Comparison of ENCODE assay signal across 8 mouse cellular contexts in the genomic region with DNA sequence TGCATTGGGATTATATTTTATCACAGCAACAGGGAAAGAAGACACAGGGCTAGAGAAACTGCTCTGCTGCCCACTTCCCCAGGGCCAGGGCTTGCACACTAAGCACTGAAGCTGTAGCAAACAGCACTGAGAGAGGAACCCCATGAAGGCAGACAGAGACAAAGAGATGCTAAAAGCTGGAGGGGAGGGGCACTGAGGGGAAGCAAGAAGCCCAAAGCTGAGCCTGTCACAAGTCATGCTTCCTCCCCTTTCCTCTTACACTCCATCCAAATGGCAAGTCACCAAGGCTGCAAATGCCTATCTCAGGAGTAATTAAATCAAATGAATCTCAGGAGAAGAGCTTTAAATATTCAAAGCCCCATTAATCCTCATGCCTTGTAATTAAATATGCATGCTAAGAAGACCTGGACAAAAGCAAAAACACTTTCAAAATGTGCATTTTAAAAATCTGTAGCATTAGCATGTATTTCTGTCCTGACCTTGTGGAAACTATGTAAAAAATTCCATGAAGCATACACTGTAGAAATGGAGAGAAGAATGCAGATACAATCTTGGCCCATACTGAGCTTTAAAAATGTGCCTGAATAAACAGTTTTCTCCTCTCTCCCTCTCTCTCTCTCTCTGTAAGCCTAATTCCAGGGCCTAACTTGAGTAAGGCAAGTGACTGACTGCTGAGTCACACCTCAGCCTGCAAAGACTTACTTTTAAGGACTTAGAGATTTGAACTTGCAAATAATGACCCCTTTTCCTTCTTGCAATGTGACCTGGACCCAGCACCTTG.
DNase-seq lines count a peak whose midpoint lies in the region; ATAC-seq and TF ChIP-seq lines count a peak whose summit lies in the region.

No protein-coding gene starts in this region.

- no peak for TF ChIP-seq POLR2A in brain, embryonic 14.5 days (IDR thresholded peaks at IDR 0.05; ENCODE audit: borderline replicate concordance, extremely low read depth, insufficient read depth, insufficient read length, poor library complexity, severe bottlenecking)

- no peak for DNase-seq in layer of hippocampus, adult 2 months (ENCODE audit: low spot score in 2 of 2)
- no peak for DNase-seq in layer of hippocampus, postnatal 36 days
- peak; percentile 85 for DNase-seq in brain, embryonic 14.5 days (ENCODE audit: low read depth)
- DNase-seq in hindbrain, embryonic 14.5 days (ENCODE audit: low spot score), result peak; percentile 45
- peak; percentile 57 for DNase-seq in midbrain, postnatal 0 days (ENCODE audit: low spot score)
- no peak for DNase-seq in adrenal gland, postnatal 25 days
- DNase-seq in layer of hippocampus, adult 8-10 months (ENCODE audit: low spot score in 2 of 2), result no peak
- no peak for DNase-seq in lung, adult 18-20 months

- no peak overlapping the region for H3K4me2 ChIP-seq in hindbrain, embryonic 14.5 days (replicated peaks)
- no peak overlapping the region for H3K4me2 ChIP-seq in midbrain, postnatal 0 days (ENCODE audit: low read depth, low read length, poor library complexity, severe bottlenecking)

- H3K27ac ChIP-seq in layer of hippocampus, adult 2 months, result peak overlapping the region; percentile 84
- H3K27ac ChIP-seq in hindbrain, embryonic 14.5 days, result peak overlapping the region; percentile 77
- peak overlapping the region; percentile 40 for H3K27ac ChIP-seq in midbrain, postnatal 0 days (ENCODE audit: low read depth, low read length)

- ATAC-seq in hindbrain, embryonic 14.5 days (ENCODE audit: low FRiP score), result peak; percentile 51; the same call in 1 of the 2 replicates
- ATAC-seq in midbrain, postnatal 0 days (ENCODE audit: low FRiP score), result no peak

- H3K9me3 ChIP-seq in hindbrain, embryonic 14.5 days (ENCODE audit: control insufficient read depth, low read length), result no peaks in the 10 kb centered on the region
- no peaks in the 10 kb centered on the region for H3K9me3 ChIP-seq in midbrain, postnatal 0 days (ENCODE audit: low read length)

- no peak for TF ChIP-seq CTCF in layer of hippocampus, adult 2 months (conservative IDR thresholded peaks at IDR 0.05)
- TF ChIP-seq CTCF in brain, embryonic 14.5 days (IDR thresholded peaks at IDR 0.05; ENCODE audit: borderline replicate concordance, extremely low read depth, insufficient read depth, insufficient read length), result no peak
- no peak for TF ChIP-seq CTCF in midbrain, postnatal 0 days (IDR thresholded peaks at IDR 0.05)

- H3K9ac ChIP-seq in hindbrain, embryonic 14.5 days, result 0 out of 2 replicates have a peak overlapping the region, but pooled peaks have one; percentile 17
- no peak overlapping the region for H3K9ac ChIP-seq in midbrain, postnatal 0 days (replicated peaks; ENCODE audit: low read length, poor library complexity, severe bottlenecking)

- peaks cover 34% of the 10 kb centered on the region for H3K4me1 ChIP-seq in hindbrain, embryonic 14.5 days (replicated peaks; ENCODE audit: control insufficient read depth, insufficient read depth, low read length)
- H3K4me1 ChIP-seq in midbrain, postnatal 0 days (ENCODE audit: insufficient read depth, low read length), result peaks cover 8% of the 10 kb centered on the region; the same call in 1 of the 2 replicates

- H3K36me3 ChIP-seq in hindbrain, embryonic 14.5 days (replicated peaks; ENCODE audit: control insufficient read depth, insufficient read depth), result no peaks in the 10 kb centered on the region
- no peaks in the 10 kb centered on the region for H3K36me3 ChIP-seq in midbrain, postnatal 0 days (ENCODE audit: insufficient read depth, low read length)

- H3K27me3 ChIP-seq in hindbrain, embryonic 14.5 days (ENCODE audit: control insufficient read depth, insufficient read depth, low read length), result no peaks in the 10 kb centered on the region
- no peaks in the 10 kb centered on the region for H3K27me3 ChIP-seq in midbrain, postnatal 0 days (ENCODE audit: insufficient read depth, low read length)

- H3K4me3 ChIP-seq in layer of hippocampus, adult 2 months, result no peak overlapping the region
- no peak overlapping the region for H3K4me3 ChIP-seq in hindbrain, embryonic 14.5 days (replicated peaks; ENCODE audit: low read length)
- no peak overlapping the region for H3K4me3 ChIP-seq in midbrain, postnatal 0 days (ENCODE audit: low read depth, low read length)

Comparison
In these comparisons a context has a peak if more than half of its experiments do, and no peak if none do; other contexts are left out.
1. DNase-seq: peak in brain, embryonic 14.5 days (single experiment), hindbrain, embryonic 14.5 days (single experiment) and midbrain, postnatal 0 days (single experiment); none in layer of hippocampus, adult 2 months (0 of 2), layer of hippocampus, postnatal 36 days (0 of 2), adrenal gland, postnatal 25 days (single experiment), layer of hippocampus, adult 8-10 months (0 of 2) and lung, adult 18-20 months (0 of 2).
2. Peak in every context shown above with its lines, with median percentiles within 50 percentile points of each other: H3K27ac ChIP-seq.